Mouse (Mus musculus) kidney, adult 2 months (tissue): ENCODE results near the gene Lpin2.

ENCODE experiments used
- CTCF ChIP-seq: fragments of 200-500 bp; conservative IDR thresholded peaks from 2 replicates; pipeline ENCODE4 v1.5.1; 2011; ENCODE audit warnings: low read depth, mild to moderate bottlenecking, control low read depth, low read length, moderate library complexity, mixed read lengths; ENCODE audit not compliant: insufficient read depth, insufficient read length
- POLR2A ChIP-seq: fragments of 200-500 bp; IDR thresholded peaks from one replicate; pipeline ENCODE4 v1.6.1; 2011; ENCODE audit warnings: low read depth, low read length, control low read depth

GRCm38 (mm10) chr17:71180601-71181000, 1.8 kb upstream of the Lpin2 start:
- no peak for TF ChIP-seq CTCF
- no peak for TF ChIP-seq POLR2A
